Mouse (Mus musculus): ENCODE data around the gene Aptx. TPM values are rescaled to one million over a fixed set of nuclear protein-coding genes. Genes with fewer than 3 reads are reported as not detected.

The Aptx gene
- total RNA-seq, 2 experiments from 2014 or later: 30.0 to 32.2 TPM

GRCm38 (mm10) chr4:40666237-40667012 lies 36.6 kb downstream of the Aptx start:
- no peak for TF ChIP-seq CTCF (IDR thresholded peaks at IDR 0.05)
- H3K27ac ChIP-seq: no peak overlapping the region
- H3K4me3 ChIP-seq: no peak overlapping the region
- intact Hi-C loops (cut with DNase I): no loop called here
- no peak for DNase-seq (ENCODE audit: extremely low spot score in 1 of 2, low spot score in 2 of 2)

DNA sequence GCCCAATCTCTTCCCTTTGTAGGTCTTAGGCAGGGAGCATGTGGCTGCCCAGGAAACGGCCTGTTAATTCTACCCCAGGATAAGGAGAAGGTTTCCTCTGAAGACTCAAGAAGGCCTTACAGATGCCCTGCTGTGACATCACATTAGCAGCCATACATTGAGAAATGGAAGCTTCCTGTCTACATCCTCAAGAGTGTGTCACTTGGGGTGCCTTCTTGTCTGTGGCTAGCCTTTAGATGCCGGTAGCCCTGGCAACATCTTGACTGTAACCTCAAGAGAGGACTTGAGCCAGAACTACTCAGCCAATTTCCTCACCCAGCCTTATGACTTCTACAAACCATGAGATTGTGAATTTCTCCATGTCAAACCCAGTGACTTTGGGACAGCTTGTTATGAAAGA lies 51.9 kb downstream of the Aptx start:
- intact Hi-C loops (cut with DNase I): no loop called here
- Histone ChIP-seq H3K27ac (no peak overlapping the region), H3K4me3 (no peak overlapping the region)
- TF ChIP-seq CTCF (IDR thresholded peaks at IDR 0.05): no peak
- no peak for DNase-seq (ENCODE audit: extremely low spot score in 1 of 2, low spot score in 2 of 2)

DNA sequence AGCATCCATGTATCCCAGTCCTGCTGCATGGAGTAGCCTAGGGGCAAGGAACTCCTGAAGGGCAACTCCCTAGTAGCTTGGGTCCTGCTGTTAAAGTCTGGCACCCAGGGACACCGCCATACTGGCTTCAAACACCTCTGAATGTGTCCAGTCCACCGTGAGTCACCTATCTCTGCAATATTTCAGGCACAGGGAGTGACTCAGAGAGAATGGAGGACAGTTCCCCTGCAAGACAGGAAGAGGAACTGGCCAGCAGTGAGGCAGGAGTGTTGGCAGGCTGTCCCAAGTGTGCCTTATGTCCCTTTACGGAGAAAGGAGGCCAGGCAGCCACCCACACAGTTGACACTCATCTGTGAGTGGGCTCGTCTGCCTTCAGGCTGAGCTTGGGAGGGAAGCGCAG lies 53.9 kb downstream of the Aptx start:
- H3K4me3 ChIP-seq: no peak overlapping the region
- H3K27ac ChIP-seq: no peak overlapping the region
- DNase-seq (ENCODE audit: extremely low spot score in 1 of 2, low spot score in 2 of 2): peak in 1 of 2 experiments; percentile 17
- no peak for TF ChIP-seq CTCF (IDR thresholded peaks at IDR 0.05)
- intact Hi-C loops (cut with DNase I): loop anchor here (1.0 kb wide), 1 partner anchor 13 kb away; no protein-coding TSS in a partner anchor

- intact Hi-C loops (cut with DNase I): no loop called here
- H3K27ac ChIP-seq: no peak overlapping the region
- no peak for DNase-seq (ENCODE audit: extremely low spot score in 1 of 2, low spot score in 2 of 2)
- H3K4me3 ChIP-seq: no peak overlapping the region
- no peak for TF ChIP-seq CTCF (IDR thresholded peaks at IDR 0.05)
Measured at GRCm38 (mm10) chr4:40643567-40643966, 59.4 kb downstream of the Aptx start.

- intact Hi-C loops (cut with DNase I): no loop called here
- DNase-seq (ENCODE audit: extremely low spot score in 1 of 2, low spot score in 2 of 2): no peak
Measured at GRCm38 (mm10) chr4:40640991-40641390, 62.0 kb downstream of the Aptx start.

More at GRCm38 (mm10) chr4:40640991-40641390, 62.0 kb downstream of the Aptx start:
- peak; percentile 22 for TF ChIP-seq CTCF (IDR thresholded peaks at IDR 0.05)
- Histone ChIP-seq H3K27ac (no peak overlapping the region), H3K4me3 (no peak overlapping the region)

Small RNAs within 50 kb of the gene (microRNA-seq; reads per million reads assigned to microRNA genes)
- 0 reads per million in 2 experiments for gene Mir207

Other genes starting within 250 kb of the Aptx start
- 10 to 100 TPM; 21.5 to 22.6 TPM for gene Tmem215, start 231.0 kb downstream of the Aptx start, total RNA-seq (2021)
- gene Dnaja1, start 19.0 kb upstream of the Aptx start, total RNA-seq (2021): 100 to 1,000 TPM; 282 to 289 TPM
- 10 to 100 TPM; 47.3 to 53.0 TPM for gene Smu1, start 54.7 kb upstream of the Aptx start, total RNA-seq (2021)
- gene B4galt1, start 150.8 kb upstream of the Aptx start, total RNA-seq (2021): 1 to 10 TPM; 5.0 to 8.2 TPM
- not detected for gene Spink4, start 216.9 kb upstream of the Aptx start, total RNA-seq (2021)
- gene Bag1, start 245.1 kb upstream of the Aptx start, total RNA-seq (2021): 100 to 1,000 TPM; 164 to 181 TPM
- gene Chmp5, start 245.2 kb upstream of the Aptx start, total RNA-seq (2021): 10 to 100 TPM; 79.0 to 79.7 TPM